Comparison of ENCODE assay signal across 30 mouse cellular contexts in the genomic region with DNA sequence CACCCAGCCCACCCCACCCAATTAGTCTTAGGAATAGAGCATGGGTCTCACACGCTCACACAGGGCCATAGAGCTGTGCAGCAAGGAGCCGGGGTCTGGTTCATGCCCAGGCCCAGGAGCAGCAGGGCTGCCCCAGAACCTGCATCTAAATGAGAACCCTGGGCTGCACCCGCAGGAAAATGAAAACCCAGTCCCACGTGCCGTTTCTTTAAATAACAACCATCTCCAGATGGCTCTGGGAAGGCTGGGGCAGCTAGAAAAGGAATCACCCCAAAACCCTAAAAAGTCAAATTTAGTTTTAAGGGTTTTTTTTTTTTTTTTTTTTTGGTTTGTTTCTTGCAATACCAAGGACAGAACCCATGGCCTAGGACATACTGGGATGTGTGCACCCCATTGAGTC. TPM values are rescaled to one million over a fixed set of nuclear protein-coding genes. Genes with fewer than 3 reads are reported as not detected.
"Had no signal": no experiment of that assay in that cellular context is flagged by ENCODE, and none has a peak within 500 bp of the region (broad histone marks: within the 10 kb centered on the region; RNA-seq: fewer than 3 reads in every experiment).

No protein-coding gene starts in this region.

- H3K4me3 ChIP-seq: liver, embryonic 13.5 days; stomach, embryonic 15.5 days had no signal

- H3K9me3 ChIP-seq: liver, embryonic 13.5 days; stomach, embryonic 15.5 days had no signal

- H3K27me3 ChIP-seq: liver, embryonic 13.5 days; stomach, embryonic 15.5 days had no signal

- DNase-seq: kidney, adult 18-20 months; kidney, adult 9 months; kidney, postnatal 14 days; kidney, postnatal 4 days; layer of hippocampus, postnatal 36 days; liver, embryonic 13.5 days; lung, adult 2 months; lung, postnatal 14 days; lung, postnatal 4 days; midbrain, embryonic 14.5 days; retina, postnatal 1 day; right cerebral cortex, postnatal 25 days; spleen, adult 18-20 months; thymus, postnatal 25 days had no signal

- H3K36me3 ChIP-seq: liver, embryonic 13.5 days; stomach, embryonic 15.5 days had no signal

RNA-seq across cellular contexts. Expression of a gene that starts 36.0 kb away (rescaled TPM):
- total RNA-seq: megakaryocyte progenitor cell, adult 5-6 weeks; megakaryocyte-erythroid progenitor cell, adult 5-6 weeks; neutrophil, adult 5-6 weeks had no signal
- polyA plus RNA-seq: liver, embryonic 13.5 days; liver, embryonic 16.5 days; neural tube, embryonic 11.5 days had no signal

RNA-seq across cellular contexts. Expression of a gene that starts 47.4 kb away (rescaled TPM):
- total RNA-seq: layer of hippocampus, adult 8-10 months; layer of hippocampus, postnatal 10 days; layer of hippocampus, postnatal 36 days; left cerebral cortex, postnatal 25 days; liver, adult 2 months; megakaryocyte progenitor cell, adult 5-6 weeks; megakaryocyte-erythroid progenitor cell, adult 5-6 weeks; midbrain, postnatal 0 days; neutrophil, adult 5-6 weeks had no signal
- polyA plus RNA-seq: kidney, embryonic 16.5 days; limb, embryonic 11.5 days; limb, embryonic 14.5 days; liver, adult 2 months; liver, embryonic 13.5 days; liver, embryonic 16.5 days; lung, adult 2 months; lung, embryonic 16.5 days; midbrain, embryonic 11.5 days; midbrain, embryonic 14.5 days; midbrain, postnatal 0 days; neural tube, embryonic 11.5 days; stomach, embryonic 15.5 days had no signal
